Mouse (Mus musculus) intestine, embryonic 15.5 days (tissue): ENCODE data around the gene Cdx2. TPM values are rescaled to one million over a fixed set of nuclear protein-coding genes. Genes with fewer than 3 reads are reported as not detected.
A peak's percentile ranks its signal among the peaks of the same experiment; 100 is the strongest.

ENCODE experiments used
- ATAC-seq: fragments of 200-750 bp; cut with Nextera tagmentation; 2 replicates; pipeline ENCODE4 v1.8.0; 2017; ENCODE audit warnings: moderate TSS enrichment, moderate library complexity
- H3K27ac ChIP-seq: fragments of 300-500 bp; sonication (generic); 2 replicates; pipeline ENCODE4 v1.5.1; 2015; ENCODE audit warnings: mild to moderate bottlenecking, inconsistent platforms
- H3K27me3 ChIP-seq: fragments of 300-500 bp; sonication (generic); replicated peaks from 2 replicates; pipeline ENCODE4 v1.6.1; 2015; ENCODE audit warnings: inconsistent platforms
- H3K36me3 ChIP-seq: fragments of 300-500 bp; sonication (generic); 2 replicates; pipeline ENCODE4 v1.6.1; 2015; ENCODE audit warnings: inconsistent platforms
- H3K4me1 ChIP-seq: fragments of 300-500 bp; sonication (generic); replicated peaks from 2 replicates; pipeline ENCODE4 v1.6.1; 2015; ENCODE audit warnings: inconsistent platforms
- H3K4me2 ChIP-seq: fragments of 300-500 bp; sonication (generic); replicated peaks from 2 replicates; pipeline ENCODE4 v1.6.1; 2015; ENCODE audit warnings: mild to moderate bottlenecking, inconsistent platforms
- H3K4me3 ChIP-seq: fragments of 300-500 bp; sonication (generic); replicated peaks from 2 replicates; pipeline ENCODE4 v1.5.1; 2015; ENCODE audit warnings: inconsistent platforms
- H3K9ac ChIP-seq: fragments of 300-500 bp; sonication (generic); 2 replicates; pipeline ENCODE4 v1.6.1; 2015; ENCODE audit warnings: inconsistent platforms
- H3K9me3 ChIP-seq: fragments of 300-500 bp; sonication (generic); 2 replicates; pipeline ENCODE4 v1.6.1; 2016; ENCODE audit warnings: inconsistent platforms
- WGBS: fragments of 180-500 bp; shearing (Covaris S2); methylation state at CpG from one replicate; pipeline ENCODE4 v1.1.7; 2015; 5-methylcytosine and 5-hydroxymethylcytosine counted together
- polyA plus RNA-seq: library from polyadenylated mRNA; unstranded; fragments of >200 nt; fragmentation: Nextera tagmentation; extraction: Ambion mirVana; gene quantifications from 2 replicates; pipeline ENCODE4 v1.2.1, GENCODE M21; 2015

Gene Cdx2
- polyA plus RNA-seq, 1 experiment from 2014 or later: 38.2 TPM

DNA sequence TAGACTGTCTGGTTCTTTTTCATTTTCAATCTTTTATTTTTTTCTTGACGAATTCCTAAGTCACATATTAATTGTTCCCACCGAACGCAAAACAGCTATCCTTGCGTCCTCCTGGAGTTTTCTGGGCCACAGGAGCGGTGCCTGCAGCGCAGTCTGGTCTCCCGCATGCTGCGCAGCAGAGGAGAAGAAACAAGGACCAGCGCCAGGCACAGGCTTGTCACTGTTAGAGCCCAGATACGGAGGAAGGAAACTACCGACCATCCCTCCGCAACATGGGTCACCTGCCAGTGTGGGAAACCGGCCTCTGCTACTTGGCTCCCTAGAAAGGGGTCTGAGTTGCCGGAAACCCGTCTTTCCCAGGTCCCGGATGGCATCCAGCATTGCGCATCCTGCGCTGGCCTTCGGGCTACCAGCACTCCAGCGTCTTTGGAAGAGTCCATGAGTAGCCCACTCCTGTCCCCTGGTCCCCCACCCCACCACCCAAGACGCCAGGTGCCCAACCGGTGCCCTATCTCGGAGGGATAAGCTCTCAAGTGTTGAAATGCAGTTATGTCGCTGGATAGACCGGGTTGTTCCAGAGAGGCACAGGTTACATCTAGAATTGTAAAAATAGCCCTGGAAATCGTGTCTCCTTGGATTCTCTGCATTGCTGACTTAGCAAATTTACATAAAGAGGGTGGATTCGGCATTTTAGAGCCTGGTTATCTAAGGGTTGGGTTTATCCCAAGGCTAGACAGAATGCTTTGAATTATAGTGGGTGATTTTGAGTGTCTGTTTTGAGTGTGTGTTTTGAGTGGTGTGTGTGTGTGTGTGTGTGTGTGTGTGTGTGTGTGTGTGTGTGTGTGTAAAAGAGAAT, 6.0 kb upstream of the Cdx2 start:
- H3K27me3 ChIP-seq: peaks cover 84% of the 10 kb centered on the region

DNA sequence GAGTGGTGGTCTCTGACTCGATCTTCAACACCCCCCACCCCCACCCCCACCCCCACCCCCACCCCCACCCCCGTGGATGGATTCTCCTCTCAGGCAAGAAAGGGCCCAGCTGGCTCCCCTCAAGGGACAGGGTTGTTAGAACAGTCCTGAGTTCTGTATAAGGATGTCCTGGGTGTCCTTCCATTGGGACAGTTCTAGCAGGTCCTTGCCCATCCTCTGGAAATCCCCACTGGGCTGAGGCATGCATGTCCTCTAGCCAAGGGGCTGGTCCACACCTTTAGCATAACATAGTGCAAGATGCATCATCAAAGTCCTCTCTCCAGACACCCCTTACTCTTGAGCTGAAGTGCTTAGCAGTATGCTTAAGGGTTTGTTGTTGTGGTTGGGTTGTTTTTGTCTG, 2.7 kb upstream of the Cdx2 start:
- no peak overlapping the region for H3K27ac ChIP-seq
- no peak overlapping the region for H3K4me3 ChIP-seq
- no peak for ATAC-seq
- peak overlapping the region; percentile 38; the same call in 1 of the 2 replicates for H3K4me2 ChIP-seq
- no peak overlapping the region for H3K9ac ChIP-seq
- no peaks in the 10 kb centered on the region for H3K9me3 ChIP-seq
- no peaks in the 10 kb centered on the region for H3K36me3 ChIP-seq
- WGBS: 4% methylated on average over 2 of the region's 2 CpGs
- H3K4me1 ChIP-seq: peaks cover 6% of the 10 kb centered on the region; the same call in 1 of the 2 replicates
- H3K27me3 ChIP-seq: peaks cover 85% of the 10 kb centered on the region

More for the DNA sequence above, 6.0 kb upstream of the Cdx2 start:
- H3K4me1 ChIP-seq: no peaks in the 10 kb centered on the region
- peak overlapping the region; percentile 47 for H3K9ac ChIP-seq
- WGBS: 2% methylated on average over 27 of the region's 27 CpGs
- ATAC-seq: no peak
- no peaks in the 10 kb centered on the region for H3K36me3 ChIP-seq
- no peaks in the 10 kb centered on the region for H3K9me3 ChIP-seq
- H3K4me3 ChIP-seq: peak overlapping the region; percentile 41
- H3K4me2 ChIP-seq: peak overlapping the region; percentile 60
- H3K27ac ChIP-seq: peak overlapping the region; percentile 72

DNA sequence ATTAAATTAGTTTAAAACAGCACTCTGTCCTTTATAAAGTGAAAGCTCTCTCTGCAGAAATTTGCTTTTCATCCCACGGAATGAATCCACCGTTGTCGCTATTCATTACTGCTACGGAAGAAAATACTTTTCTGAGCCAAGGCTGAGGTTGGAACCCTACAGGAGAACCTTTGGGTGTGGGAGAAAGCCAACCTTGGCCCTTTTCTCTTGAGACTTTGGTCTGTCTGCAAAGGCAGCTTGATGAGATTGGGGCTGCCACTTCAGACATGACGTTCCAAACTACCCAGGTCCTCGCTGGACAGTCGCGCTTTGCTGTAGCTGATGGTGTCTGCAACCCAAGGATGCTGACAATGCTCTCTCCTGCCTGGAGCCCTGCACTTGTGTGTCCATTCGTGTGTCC, 1.4 kb upstream of the Cdx2 start:
- H3K9ac ChIP-seq: peak overlapping the region; percentile 26; the same call in 1 of the 2 replicates
- peak overlapping the region; percentile 38 for H3K4me2 ChIP-seq
- no peak for ATAC-seq
- no peaks in the 10 kb centered on the region for H3K9me3 ChIP-seq
- 0 out of 2 replicates have a peak overlapping the region, but pooled peaks have one; percentile 1 for H3K4me3 ChIP-seq
- H3K27me3 ChIP-seq: peaks cover 87% of the 10 kb centered on the region
- 21% methylated on average over 9 of the region's 9 CpGs for WGBS
- H3K27ac ChIP-seq: peak overlapping the region; percentile 94; the same call in 1 of the 2 replicates
- peaks cover 6% of the 10 kb centered on the region; the same call in 1 of the 2 replicates for H3K4me1 ChIP-seq
- H3K36me3 ChIP-seq: no peaks in the 10 kb centered on the region

DNA sequence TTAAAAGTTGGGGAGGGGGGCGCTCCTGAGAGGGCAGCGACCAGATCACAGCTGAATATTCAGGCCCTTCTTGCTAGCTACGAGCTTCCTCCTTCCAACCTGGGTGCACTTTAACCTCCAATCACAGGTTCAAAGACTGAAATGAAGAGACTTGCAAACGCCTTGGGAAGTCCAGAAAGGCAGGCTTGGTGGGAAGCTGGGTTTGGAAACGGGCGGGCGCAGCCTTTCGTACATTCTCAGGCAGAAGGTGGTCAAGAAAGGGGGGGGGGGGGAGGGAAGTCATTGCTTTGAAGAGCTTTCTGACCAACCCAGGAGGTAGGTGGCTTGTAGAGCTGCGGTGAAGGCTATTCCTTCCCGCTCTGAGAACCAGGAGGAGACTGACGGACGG, 322 bp upstream of the Cdx2 start:
- peaks cover 6% of the 10 kb centered on the region; the same call in 1 of the 2 replicates for H3K4me1 ChIP-seq
- H3K4me2 ChIP-seq: peak overlapping the region; percentile 38
- whole genome bisulfite sequencing: 2% methylated on average over 12 of the region's 12 CpGs
- no peaks in the 10 kb centered on the region for H3K36me3 ChIP-seq
- H3K27me3 ChIP-seq: peaks cover 88% of the 10 kb centered on the region
- peak overlapping the region; percentile 56 for H3K4me3 ChIP-seq
- H3K9ac ChIP-seq: 0 out of 2 replicates have a peak overlapping the region, but pooled peaks have one; percentile 17
- H3K27ac ChIP-seq: peak overlapping the region; percentile 94
- H3K9me3 ChIP-seq: no peaks in the 10 kb centered on the region
- no peak for ATAC-seq

DNA sequence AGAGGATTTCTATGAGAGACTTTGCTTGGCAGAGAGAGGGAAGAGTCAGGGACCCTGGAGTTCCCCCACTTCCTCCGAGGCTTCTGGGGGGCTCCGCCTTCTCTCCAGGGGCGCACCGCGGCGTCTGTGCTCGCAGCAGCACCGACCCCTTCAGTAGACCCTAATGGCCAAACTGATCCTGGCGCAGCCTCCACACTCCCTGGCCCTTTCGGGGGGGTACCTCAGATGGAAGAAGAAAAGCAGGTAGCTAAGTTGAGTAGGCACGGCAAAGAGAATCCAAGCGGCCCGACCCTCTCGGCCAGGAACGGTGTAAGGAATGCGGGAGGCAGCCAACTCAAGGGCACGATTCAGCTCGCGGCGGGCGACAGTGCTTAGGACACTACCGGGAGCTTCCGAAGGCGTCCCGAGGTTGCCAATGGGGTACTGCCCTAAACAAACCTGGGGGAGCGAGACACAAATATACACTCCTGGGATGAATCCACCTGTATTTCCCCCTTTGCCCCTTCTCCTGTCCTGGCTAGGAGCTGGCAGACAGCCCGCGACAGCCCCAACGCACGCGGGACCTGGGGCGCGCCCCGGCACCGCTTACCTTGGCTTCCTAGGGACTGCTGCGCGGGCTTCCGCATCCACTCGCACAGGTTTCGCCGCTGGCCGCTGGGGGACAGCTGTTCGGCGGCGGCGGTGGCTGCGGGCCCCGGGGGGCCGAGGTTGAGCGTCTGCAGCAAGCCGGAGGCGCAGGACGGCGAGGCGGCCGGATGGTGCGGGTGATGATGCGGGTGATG, 1.0 kb downstream of the Cdx2 start:
- peak overlapping the region; percentile 21 for H3K4me2 ChIP-seq
- no peaks in the 10 kb centered on the region for H3K36me3 ChIP-seq
- peak overlapping the region; percentile 79 for H3K9ac ChIP-seq
- H3K4me1 ChIP-seq: peaks cover 13% of the 10 kb centered on the region; the same call in 1 of the 2 replicates
- under 1% methylated on average over 55 of the region's 58 CpGs for WGBS
- peaks cover 88% of the 10 kb centered on the region for H3K27me3 ChIP-seq
- H3K4me3 ChIP-seq: peak overlapping the region; percentile 56
- peak overlapping the region; percentile 94 for H3K27ac ChIP-seq
- H3K9me3 ChIP-seq: no peaks in the 10 kb centered on the region
- no peak for ATAC-seq

DNA sequence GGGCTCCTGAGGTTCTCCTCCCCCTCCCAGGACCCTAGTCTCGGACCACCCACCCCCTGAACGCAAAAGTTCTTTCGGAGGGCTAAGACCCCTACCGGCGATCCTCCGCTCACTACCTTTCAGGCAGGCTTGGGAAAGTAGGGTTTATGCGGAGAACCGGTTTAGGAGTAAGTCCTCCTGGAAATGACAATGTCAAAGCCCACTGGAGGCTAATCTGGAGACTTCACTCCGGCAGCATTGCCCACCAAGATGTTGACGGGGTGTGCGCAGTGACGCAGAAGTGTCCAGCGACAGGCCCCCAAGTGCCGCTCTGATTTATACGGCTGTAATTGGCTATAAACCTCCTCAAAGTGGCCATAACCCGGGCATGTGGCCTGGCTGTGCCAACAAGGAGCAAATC, 1.9 kb downstream of the Cdx2 start:
- H3K4me1 ChIP-seq: peaks cover 14% of the 10 kb centered on the region; the same call in 1 of the 2 replicates
- no peaks in the 10 kb centered on the region for H3K9me3 ChIP-seq
- peak overlapping the region; percentile 94 for H3K27ac ChIP-seq
- no peaks in the 10 kb centered on the region for H3K36me3 ChIP-seq
- H3K9ac ChIP-seq: peak overlapping the region; percentile 79
- no peak overlapping the region for H3K4me2 ChIP-seq
- H3K27me3 ChIP-seq: peaks cover 87% of the 10 kb centered on the region
- peak overlapping the region; percentile 56 for H3K4me3 ChIP-seq
- WGBS: 1% methylated on average over 16 of the region's 16 CpGs
- ATAC-seq: no peak

DNA sequence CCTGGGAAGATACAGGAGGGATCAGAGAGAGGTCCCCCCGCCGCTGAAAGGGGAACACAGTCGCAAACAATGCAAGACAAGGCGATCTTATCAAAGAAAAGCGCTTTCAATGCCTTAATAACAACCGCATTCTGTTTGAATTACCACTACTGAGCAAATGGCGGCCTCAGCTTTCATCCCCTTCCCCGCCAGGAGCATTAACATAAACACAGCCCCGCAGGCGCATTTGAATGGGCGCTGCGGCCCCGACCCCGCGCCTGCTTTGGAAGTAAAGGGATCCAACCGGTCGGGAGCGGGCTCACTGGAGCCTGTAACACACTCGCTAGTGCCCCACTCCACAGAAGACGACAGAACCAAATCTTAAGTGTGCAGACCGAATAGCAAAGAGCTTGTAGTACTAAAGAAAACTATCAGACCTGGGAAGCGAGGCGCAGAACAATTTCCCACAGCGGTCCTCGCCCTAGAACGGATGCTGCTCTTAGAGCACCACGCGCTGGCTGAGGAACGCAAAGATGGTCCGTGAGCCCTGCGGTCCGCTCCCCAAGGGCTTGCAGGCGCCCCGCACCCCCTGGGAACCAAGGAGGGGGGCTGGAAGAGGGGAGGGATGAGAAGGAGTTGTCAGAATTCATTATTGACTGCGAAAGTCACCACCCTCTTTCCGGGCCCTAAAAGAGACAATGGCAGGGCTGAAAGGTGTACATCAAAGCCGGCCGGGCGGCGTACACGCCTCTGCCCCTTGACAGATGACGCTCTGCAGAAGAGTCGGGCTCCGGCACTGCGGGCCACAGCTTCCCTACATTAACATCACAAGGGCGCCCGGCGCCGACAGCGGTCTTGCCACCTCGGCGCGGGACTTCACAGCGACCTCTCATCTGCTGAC, 2.6 kb downstream of the Cdx2 start:
- H3K9ac ChIP-seq: peak overlapping the region; percentile 79
- H3K4me3 ChIP-seq: peak overlapping the region; percentile 56
- under 1% methylated on average over 54 of the region's 54 CpGs for WGBS
- H3K36me3 ChIP-seq: no peaks in the 10 kb centered on the region
- peak overlapping the region; percentile 94 for H3K27ac ChIP-seq
- H3K9me3 ChIP-seq: no peaks in the 10 kb centered on the region
- H3K4me1 ChIP-seq: peaks cover 17% of the 10 kb centered on the region
- peaks cover 89% of the 10 kb centered on the region for H3K27me3 ChIP-seq
- ATAC-seq: no peak
- H3K4me2 ChIP-seq: 0 out of 2 replicates have a peak overlapping the region, but pooled peaks have one; percentile 17

DNA sequence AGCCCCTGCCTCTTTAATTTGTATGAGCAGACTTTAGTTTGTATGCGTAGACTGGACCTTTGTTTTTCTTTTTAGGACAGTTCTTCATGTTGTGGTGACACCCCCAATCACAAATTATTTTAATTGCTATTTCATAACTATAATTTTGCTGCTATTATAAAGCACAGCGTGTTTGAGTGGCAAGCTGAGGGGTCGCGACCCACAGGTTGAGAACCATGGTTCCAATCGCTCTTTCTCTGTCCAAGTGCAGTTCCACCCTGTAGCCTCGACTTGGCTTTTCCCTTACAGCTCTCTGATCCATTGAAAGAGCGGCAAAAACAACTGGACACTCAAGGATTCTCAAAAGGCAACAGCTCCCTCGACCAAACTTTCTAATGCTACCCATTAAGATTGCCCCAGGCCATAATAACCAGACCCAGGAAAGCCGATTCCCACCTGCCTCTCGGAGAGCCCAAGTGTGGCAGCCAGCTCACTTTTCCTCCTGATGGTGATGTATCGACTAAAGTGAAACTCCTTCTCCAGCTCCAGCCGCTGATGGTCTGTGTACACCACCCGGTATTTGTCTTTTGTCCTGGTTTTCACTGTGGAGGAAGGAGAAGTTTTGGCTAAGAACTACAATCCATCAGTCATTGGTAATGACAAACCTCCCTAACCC, 4.2 kb downstream of the Cdx2 start:
- Histone ChIP-seq H3K27ac (peak overlapping the region; percentile 18), H3K9me3 (no peaks in the 10 kb centered on the region), H3K9ac (peak overlapping the region; percentile 79), H3K4me1 (peaks cover 21% of the 10 kb centered on the region), H3K36me3 (no peaks in the 10 kb centered on the region), H3K4me3 (peak overlapping the region; percentile 56), H3K27me3 (peaks cover 87% of the 10 kb centered on the region), H3K4me2 (peak overlapping the region; percentile 57)
- 8% methylated on average over 13 of the region's 13 CpGs for WGBS
- ATAC-seq: no peak

DNA sequence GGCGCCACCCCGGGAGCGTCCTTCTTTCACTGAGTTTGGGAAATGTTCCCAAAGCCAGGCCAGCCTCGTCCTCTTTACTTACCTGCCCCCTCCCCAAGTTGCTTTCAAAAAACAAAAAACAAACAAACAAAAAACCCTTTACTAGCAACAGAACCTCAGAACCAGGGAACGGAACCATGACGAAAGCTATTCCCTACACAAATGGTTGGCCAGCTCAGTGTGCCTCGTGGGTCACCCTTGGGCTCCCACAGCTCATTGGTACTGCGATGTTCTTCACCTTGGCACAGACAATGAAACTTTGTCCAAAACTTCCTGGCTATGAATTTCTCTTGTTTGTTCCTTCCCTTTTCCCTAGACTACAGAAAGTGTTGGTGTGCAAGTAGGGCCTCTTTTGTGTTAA, 4.9 kb downstream of the Cdx2 start:
- peaks cover 81% of the 10 kb centered on the region for H3K27me3 ChIP-seq
- 12% methylated on average over 8 of the region's 8 CpGs for WGBS
- peak overlapping the region; percentile 79 for H3K9ac ChIP-seq
- peaks cover 21% of the 10 kb centered on the region for H3K4me1 ChIP-seq
- H3K4me2 ChIP-seq: peak overlapping the region; percentile 57
- no peak for ATAC-seq
- H3K4me3 ChIP-seq: peak overlapping the region; percentile 56
- peak overlapping the region; percentile 78; the same call in 1 of the 2 replicates for H3K27ac ChIP-seq
- no peaks in the 10 kb centered on the region for H3K36me3 ChIP-seq
- H3K9me3 ChIP-seq: no peaks in the 10 kb centered on the region

DNA sequence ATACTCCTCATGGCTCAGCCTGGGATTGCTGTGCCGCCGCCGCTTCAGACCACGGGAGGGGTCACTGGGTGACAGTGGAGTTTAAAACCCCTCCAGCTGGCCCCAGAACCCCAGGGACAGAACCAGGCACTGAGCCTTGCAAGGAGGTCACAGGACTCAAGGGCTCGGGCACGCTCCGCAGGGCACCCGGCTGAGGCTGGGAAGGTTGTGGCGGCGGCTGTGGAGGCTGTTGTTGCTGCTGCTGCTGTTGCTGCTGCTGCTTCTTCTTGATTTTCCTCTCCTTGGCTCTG, 5.3 kb downstream of the Cdx2 start:
- ATAC-seq: no peak
- peaks cover 77% of the 10 kb centered on the region for H3K27me3 ChIP-seq
- H3K9me3 ChIP-seq: no peaks in the 10 kb centered on the region
- peak overlapping the region; percentile 78 for H3K27ac ChIP-seq
- peak overlapping the region; percentile 79 for H3K9ac ChIP-seq
- no peaks in the 10 kb centered on the region for H3K36me3 ChIP-seq
- 3% methylated on average over 10 of the region's 10 CpGs for WGBS
- peak overlapping the region; percentile 57 for H3K4me2 ChIP-seq
- peaks cover 21% of the 10 kb centered on the region for H3K4me1 ChIP-seq
- H3K4me3 ChIP-seq: peak overlapping the region; percentile 56
